Mouse (Mus musculus): ENCODE data around the gene Adprhl1. TPM values are rescaled to one million over a fixed set of nuclear protein-coding genes. Genes with fewer than 3 reads are reported as not detected.

Adprhl1 gene
- 100 to 1,000 TPM in 1 of 2 experiments, 10 to 100 TPM in 1; 44.7 to 101 TPM for total RNA-seq (2021)
- long read RNA-seq, experiment 1, full-length matches to known transcripts, result 91 of 101 reads
- long read RNA-seq, experiment 1, partial matches to known transcripts, result 1 of 101 reads
- long read RNA-seq, experiment 1, other reads (novel, unspliced or antisense), result 9 of 101 reads
- long read RNA-seq, experiment 2, full-length matches to known transcripts, result 97 of 113 reads
- long read RNA-seq, experiment 2, partial matches to known transcripts, result 3 of 113 reads
- long read RNA-seq, experiment 2, other reads (novel, unspliced or antisense), result 13 of 113 reads

GRCm38 (mm10) chr8:13254019-13254418 lies at the start of gene Adprhl1:
Adprhl1 (minus strand) TSS chr8:13254162.
- Histone ChIP-seq H3K4me3 (peak within 1 kb of the TSS; percentile 70), H3K27ac (peak within 1 kb of the TSS; percentile 96)
- TF ChIP-seq CTCF (IDR thresholded peaks at IDR 0.05), result peak; percentile 82
- DNase-seq, result peak; percentile 92
- intact Hi-C loops (cut with DNase I), result loop anchor here (10.0 kb wide), 1 partner anchor 259 kb away; no protein-coding TSS in a partner anchor

- no peak for TF ChIP-seq CTCF (IDR thresholded peaks at IDR 0.05)
- no peak for DNase-seq
- intact Hi-C loops (cut with DNase I), result no loop called here
- no peak overlapping the region for H3K27ac ChIP-seq
- H3K4me3 ChIP-seq, result no peak overlapping the region
Measured at GRCm38 (mm10) chr8:13301036-13301435, 47.1 kb upstream of the Adprhl1 start.

- TF ChIP-seq CTCF (IDR thresholded peaks at IDR 0.05), result no peak
- no peak for DNase-seq
- intact Hi-C loops (cut with DNase I), result loop anchor here (10.0 kb wide), 2 partner anchors 325 to 405 kb away; no protein-coding TSS in a partner anchor
Measured at GRCm38 (mm10) chr8:13299571-13299970, 45.6 kb upstream of the Adprhl1 start.

GRCm38 (mm10) chr8:13293677-13294470 lies 39.9 kb upstream of the Adprhl1 start:
- Histone ChIP-seq H3K4me3 (no peak overlapping the region), H3K27ac (no peak overlapping the region)
- no peak for DNase-seq
- intact Hi-C loops (cut with DNase I), result loop anchor here (5.0 to 10.0 kb wide), 3 partner anchors 38 to 399 kb away; no protein-coding TSS in a partner anchor
- no peak for TF ChIP-seq CTCF (IDR thresholded peaks at IDR 0.05)

More at GRCm38 (mm10) chr8:13299571-13299970, 45.6 kb upstream of the Adprhl1 start:
- H3K27ac ChIP-seq, result no peak overlapping the region
- no peak overlapping the region for H3K4me3 ChIP-seq

GRCm38 (mm10) chr8:13292364-13292763 lies 38.4 kb upstream of the Adprhl1 start:
- intact Hi-C loops (cut with DNase I), result loop anchor here (5.0 to 10.0 kb wide), 3 partner anchors 40 to 398 kb away; no protein-coding TSS in a partner anchor
- H3K27ac ChIP-seq, result no peak overlapping the region
- DNase-seq, result peak; percentile 81
- peak; percentile 91 for TF ChIP-seq CTCF (IDR thresholded peaks at IDR 0.05)
- no peak overlapping the region for H3K4me3 ChIP-seq

DNA sequence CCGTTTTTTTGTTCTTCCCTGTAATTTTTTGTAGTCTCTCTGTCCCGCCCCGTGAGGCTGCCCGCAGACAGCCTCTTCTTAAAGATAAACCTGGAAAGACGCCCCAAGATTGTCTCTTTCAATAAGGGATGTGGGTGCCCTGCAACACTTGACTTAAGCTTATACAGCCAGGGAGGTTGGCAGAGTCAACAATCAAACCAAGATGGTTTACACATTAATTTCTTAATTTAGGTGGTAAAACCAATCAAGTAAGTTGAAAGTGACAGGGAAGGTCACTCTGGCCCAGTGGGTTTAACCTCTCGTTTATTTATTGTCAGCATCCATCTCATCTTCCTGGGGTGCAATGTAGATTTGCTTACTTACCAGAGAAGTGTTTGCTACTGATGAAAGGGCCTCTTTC lies 34.7 kb upstream of the Adprhl1 start:
- no peak for TF ChIP-seq CTCF (IDR thresholded peaks at IDR 0.05)
- Histone ChIP-seq H3K27ac (peak overlapping the region; percentile 100), H3K4me3 (peak overlapping the region; percentile 83)
- intact Hi-C loops (cut with DNase I), result no loop called here
- DNase-seq, result no peak

GRCm38 (mm10) chr8:13287692-13288623 lies 34.0 kb upstream of the Adprhl1 start, which contains the start of the genes Dcun1d2 and Tmco3:
Dcun1d2 (minus strand) TSS chr8:13288131.
Tmco3 (plus strand) TSS chr8:13288190.
- TF ChIP-seq CTCF (IDR thresholded peaks at IDR 0.05), result no peak
- intact Hi-C loops (cut with DNase I), result no loop called here
- H3K27ac ChIP-seq, result peak within 1 kb of the TSS; percentile 100
- peak within 1 kb of the TSS; percentile 83 for H3K4me3 ChIP-seq
- peak; percentile 98 for DNase-seq

DNA sequence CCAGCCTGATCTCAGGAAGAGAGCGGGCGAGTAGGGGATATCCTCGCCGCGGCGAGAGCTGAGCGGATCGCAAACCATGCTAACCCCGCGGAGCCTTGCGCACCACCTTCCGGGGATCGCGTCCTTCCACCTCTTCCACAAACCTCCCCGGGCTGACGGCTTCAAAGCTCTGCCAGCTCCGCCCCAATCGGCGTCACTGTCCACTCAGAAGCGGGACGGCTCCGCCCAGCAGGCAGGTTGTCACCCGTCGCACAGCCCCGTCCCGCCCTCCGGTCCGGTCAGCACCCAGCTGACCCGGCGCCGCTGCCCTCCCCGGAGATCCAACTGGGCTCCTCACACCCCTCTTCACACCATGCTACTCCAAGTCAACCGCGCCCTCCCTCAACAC lies 33.3 kb upstream of the Adprhl1 start:
- peak overlapping the region; percentile 83 for H3K4me3 ChIP-seq
- peak overlapping the region; percentile 100 for H3K27ac ChIP-seq
- peak; percentile 95 for DNase-seq
- intact Hi-C loops (cut with DNase I), result no loop called here
- TF ChIP-seq CTCF (IDR thresholded peaks at IDR 0.05), result no peak

DNA sequence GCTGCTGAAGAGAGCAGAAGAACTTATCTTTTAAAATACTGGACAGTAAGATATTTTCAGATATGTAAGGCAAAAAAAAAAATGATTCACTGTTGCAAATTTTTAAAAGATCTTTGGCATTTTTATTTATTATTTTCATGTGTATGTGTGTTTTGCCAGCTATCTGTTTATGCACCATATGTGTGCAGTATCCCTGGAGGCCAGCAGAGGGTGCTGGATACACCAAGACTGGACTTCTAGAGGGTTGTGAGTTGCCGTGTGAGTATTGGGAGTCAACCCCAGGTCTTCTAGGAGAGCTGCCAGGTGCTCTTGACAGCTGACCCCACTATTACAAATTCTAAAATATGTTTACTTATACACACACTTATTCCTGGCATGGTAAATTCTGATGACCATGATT lies 29.2 kb upstream of the Adprhl1 start:
- no peak overlapping the region for H3K4me3 ChIP-seq
- no peak overlapping the region for H3K27ac ChIP-seq
- intact Hi-C loops (cut with DNase I), result no loop called here
- TF ChIP-seq CTCF (IDR thresholded peaks at IDR 0.05), result peak; percentile 13; the same call in 1 of the 2 replicates
- DNase-seq, result no peak

DNA sequence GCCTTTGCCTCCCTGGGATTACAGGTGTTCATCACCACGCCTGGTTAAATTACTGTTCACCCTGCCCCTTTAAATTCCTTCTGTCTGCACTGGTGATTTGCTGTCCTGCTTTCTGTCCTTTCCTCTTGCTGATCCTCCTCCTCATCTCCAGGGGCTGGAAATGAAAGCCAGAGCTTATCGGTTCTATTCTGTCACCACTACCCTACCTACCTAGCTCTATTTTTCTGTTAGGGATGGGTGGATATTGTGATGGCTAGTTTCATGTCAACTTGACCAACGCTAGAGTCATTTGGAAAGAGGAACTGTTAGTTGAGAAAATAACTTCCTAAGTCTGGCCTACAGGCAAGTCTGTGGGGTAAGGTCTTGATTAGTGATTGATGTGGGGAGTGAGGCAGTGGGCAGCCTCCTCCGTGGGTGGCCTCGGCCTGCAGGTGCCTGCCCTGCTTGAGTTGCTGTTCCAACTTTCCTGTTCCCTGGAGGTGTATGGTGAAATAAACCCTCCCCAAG lies 23.0 kb upstream of the Adprhl1 start:
- intact Hi-C loops (cut with DNase I), result no loop called here
- TF ChIP-seq CTCF (IDR thresholded peaks at IDR 0.05), result no peak
- Histone ChIP-seq H3K27ac (no peak overlapping the region), H3K4me3 (no peak overlapping the region)
- no peak for DNase-seq

DNA sequence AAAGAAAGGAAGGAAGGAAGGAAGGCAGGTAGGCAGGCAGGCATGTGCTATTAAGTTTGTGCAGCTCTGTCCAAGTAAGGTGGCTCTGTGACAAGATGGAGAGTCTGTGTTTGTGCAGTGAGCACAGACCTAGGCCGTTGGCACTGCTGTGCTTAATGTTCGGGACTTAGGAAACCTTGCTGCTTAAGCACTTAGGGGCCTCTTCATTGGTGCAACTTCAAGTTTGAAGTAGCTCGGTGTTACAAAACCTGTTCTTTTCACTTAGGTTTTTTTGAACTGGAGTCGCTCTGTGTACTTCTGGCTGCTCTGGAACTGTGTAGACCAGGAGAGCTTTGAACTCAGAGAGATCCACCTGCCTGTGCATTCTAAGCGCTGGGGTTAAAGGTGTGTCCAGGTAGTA lies 18.9 kb upstream of the Adprhl1 start:
- DNase-seq, result no peak
- TF ChIP-seq CTCF (IDR thresholded peaks at IDR 0.05), result no peak
- Histone ChIP-seq H3K27ac (no peak overlapping the region), H3K4me3 (no peak overlapping the region)
- intact Hi-C loops (cut with DNase I), result no loop called here

GRCm38 (mm10) chr8:13267566-13267965 lies 13.6 kb upstream of the Adprhl1 start:
- H3K4me3 ChIP-seq, result no peak overlapping the region
- TF ChIP-seq CTCF (IDR thresholded peaks at IDR 0.05), result no peak

More at GRCm38 (mm10) chr8:13267566-13267965, 13.6 kb upstream of the Adprhl1 start:
- intact Hi-C loops (cut with DNase I), result no loop called here
- H3K27ac ChIP-seq, result no peak overlapping the region
- no peak for DNase-seq

All from gastrocnemius, adult 2 months (tissue).